Mouse (Mus musculus): ENCODE measurements around the gene Dync1i1. TPM values are rescaled to one million over a fixed set of nuclear protein-coding genes. Genes with fewer than 3 reads are reported as not detected.

Dync1i1 gene
- polyA plus RNA-seq, 1 experiment from 2014 or later, result 0.11 TPM

DNA sequence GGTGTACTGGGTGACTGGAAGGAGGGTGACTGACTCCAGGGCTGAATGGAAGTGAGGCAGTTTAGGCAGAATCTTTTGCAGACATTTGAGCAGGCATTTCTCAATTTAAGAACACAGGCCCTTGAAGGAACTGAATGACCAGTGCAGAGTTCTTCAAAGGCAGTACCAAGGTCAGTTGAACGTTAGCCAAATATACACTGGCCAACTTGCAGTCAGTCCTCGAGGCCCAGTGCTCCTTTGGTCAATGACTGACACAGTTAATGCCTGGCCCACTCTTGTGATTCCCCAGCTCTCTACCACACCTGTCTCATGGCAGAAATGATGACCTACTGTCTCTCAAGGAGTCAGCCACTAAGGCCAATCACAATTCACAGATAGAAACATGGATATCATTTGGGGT lies 189.6 kb downstream of the Dync1i1 start:
- Histone ChIP-seq H3K9me3 (replicated peaks; ENCODE audit: control insufficient read depth, low read length) (no peaks in the 10 kb centered on the region), H3K4me1 (ENCODE audit: control insufficient read depth, low read depth, low read length) (no peaks in the 10 kb centered on the region), H3K36me3 (ENCODE audit: control insufficient read depth, insufficient read depth) (no peaks in the 10 kb centered on the region), H3K9ac (ENCODE audit: low read depth, low read length) (no peak overlapping the region), H3K4me3 (ENCODE audit: low read depth, low read length) (no peak overlapping the region), H3K27me3 (ENCODE audit: control insufficient read depth, insufficient read depth, low read depth, low read length) (no peaks in the 10 kb centered on the region), H3K4me2 (ENCODE audit: low read depth, low read length) (no peak overlapping the region), H3K27ac (ENCODE audit: low read length) (no peak overlapping the region)
- no peak for ATAC-seq (ENCODE audit: low read depth)
- 50% methylated on average over 2 of the region's 2 CpGs for WGBS (ENCODE audit: insufficient replicate concordance)

- H3K36me3 ChIP-seq (ENCODE audit: control insufficient read depth, insufficient read depth), result no peaks in the 10 kb centered on the region
- no peak for ATAC-seq (ENCODE audit: low read depth)
Observed at GRCm38 (mm10) chr6:5920670-5921069, 195.2 kb downstream of the Dync1i1 start.

GRCm38 (mm10) chr6:5922676-5923075 lies 197.2 kb downstream of the Dync1i1 start:
- ATAC-seq (ENCODE audit: low read depth), result no peak
- Histone ChIP-seq H3K9ac (ENCODE audit: low read depth, low read length) (no peak overlapping the region), H3K4me2 (ENCODE audit: low read depth, low read length) (no peak overlapping the region), H3K36me3 (ENCODE audit: control insufficient read depth, insufficient read depth) (no peaks in the 10 kb centered on the region), H3K9me3 (replicated peaks; ENCODE audit: control insufficient read depth, low read length) (no peaks in the 10 kb centered on the region), H3K4me1 (ENCODE audit: control insufficient read depth, low read depth, low read length) (no peaks in the 10 kb centered on the region), H3K27ac (ENCODE audit: low read length) (no peak overlapping the region), H3K27me3 (ENCODE audit: control insufficient read depth, insufficient read depth, low read depth, low read length) (no peaks in the 10 kb centered on the region), H3K4me3 (ENCODE audit: low read depth, low read length) (no peak overlapping the region)
- WGBS (ENCODE audit: insufficient replicate concordance), result 64% methylated on average over 1 of the region's 1 CpGs

More at GRCm38 (mm10) chr6:5920670-5921069, 195.2 kb downstream of the Dync1i1 start:
- no peaks in the 10 kb centered on the region for H3K27me3 ChIP-seq (ENCODE audit: control insufficient read depth, insufficient read depth, low read depth, low read length)
- no peak overlapping the region for H3K9ac ChIP-seq (ENCODE audit: low read depth, low read length)
- H3K4me1 ChIP-seq (ENCODE audit: control insufficient read depth, low read depth, low read length), result no peaks in the 10 kb centered on the region
- no peaks in the 10 kb centered on the region for H3K9me3 ChIP-seq (replicated peaks; ENCODE audit: control insufficient read depth, low read length)
- no peak overlapping the region for H3K4me2 ChIP-seq (ENCODE audit: low read depth, low read length)
- H3K4me3 ChIP-seq (ENCODE audit: low read depth, low read length), result no peak overlapping the region
- 62% methylated on average over 4 of the region's 4 CpGs for WGBS (ENCODE audit: insufficient replicate concordance)
- no peak overlapping the region for H3K27ac ChIP-seq (ENCODE audit: low read length)

DNA sequence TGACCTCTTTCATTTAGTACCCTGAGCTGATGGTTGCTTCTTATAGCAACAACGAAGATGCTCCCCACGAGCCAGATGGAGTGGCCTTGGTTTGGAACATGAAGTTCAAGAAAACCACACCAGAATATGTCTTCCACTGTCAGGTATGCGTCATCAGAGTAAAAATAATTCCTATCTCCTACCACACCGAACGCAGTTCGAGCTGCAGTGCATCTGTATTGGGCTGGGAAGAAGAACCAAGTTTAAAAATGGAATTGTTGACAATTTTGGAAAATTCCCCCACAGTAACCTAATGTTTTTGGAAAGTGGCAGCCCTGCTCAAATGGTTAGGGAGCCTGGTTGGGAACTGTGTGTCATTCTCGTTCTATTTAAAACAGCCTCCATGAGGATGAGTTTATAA lies 197.7 kb downstream of the Dync1i1 start:
- Histone ChIP-seq H3K4me2 (ENCODE audit: low read depth, low read length) (no peak overlapping the region), H3K36me3 (ENCODE audit: control insufficient read depth, insufficient read depth) (no peaks in the 10 kb centered on the region), H3K4me3 (ENCODE audit: low read depth, low read length) (no peak overlapping the region), H3K4me1 (ENCODE audit: control insufficient read depth, low read depth, low read length) (no peaks in the 10 kb centered on the region), H3K9me3 (replicated peaks; ENCODE audit: control insufficient read depth, low read length) (no peaks in the 10 kb centered on the region), H3K9ac (ENCODE audit: low read depth, low read length) (no peak overlapping the region), H3K27ac (ENCODE audit: low read length) (no peak overlapping the region), H3K27me3 (ENCODE audit: control insufficient read depth, insufficient read depth, low read depth, low read length) (no peaks in the 10 kb centered on the region)
- no peak for ATAC-seq (ENCODE audit: low read depth)
- 65% methylated on average over 7 of the region's 7 CpGs for WGBS (ENCODE audit: insufficient replicate concordance)

- 75% methylated on average over 8 of the region's 8 CpGs for WGBS (ENCODE audit: insufficient replicate concordance)
- no peak for ATAC-seq (ENCODE audit: low read depth)
- no peak overlapping the region for H3K4me2 ChIP-seq (ENCODE audit: low read depth, low read length)
- no peaks in the 10 kb centered on the region for H3K27me3 ChIP-seq (ENCODE audit: control insufficient read depth, insufficient read depth, low read depth, low read length)
- no peaks in the 10 kb centered on the region for H3K4me1 ChIP-seq (ENCODE audit: control insufficient read depth, low read depth, low read length)
- H3K36me3 ChIP-seq (ENCODE audit: control insufficient read depth, insufficient read depth), result no peaks in the 10 kb centered on the region
- H3K9ac ChIP-seq (ENCODE audit: low read depth, low read length), result no peak overlapping the region
- H3K9me3 ChIP-seq (replicated peaks; ENCODE audit: control insufficient read depth, low read length), result no peaks in the 10 kb centered on the region
- H3K4me3 ChIP-seq (ENCODE audit: low read depth, low read length), result no peak overlapping the region
- H3K27ac ChIP-seq (ENCODE audit: low read length), result no peak overlapping the region
Observed at GRCm38 (mm10) chr6:5930140-5930539, 204.7 kb downstream of the Dync1i1 start.

DNA sequence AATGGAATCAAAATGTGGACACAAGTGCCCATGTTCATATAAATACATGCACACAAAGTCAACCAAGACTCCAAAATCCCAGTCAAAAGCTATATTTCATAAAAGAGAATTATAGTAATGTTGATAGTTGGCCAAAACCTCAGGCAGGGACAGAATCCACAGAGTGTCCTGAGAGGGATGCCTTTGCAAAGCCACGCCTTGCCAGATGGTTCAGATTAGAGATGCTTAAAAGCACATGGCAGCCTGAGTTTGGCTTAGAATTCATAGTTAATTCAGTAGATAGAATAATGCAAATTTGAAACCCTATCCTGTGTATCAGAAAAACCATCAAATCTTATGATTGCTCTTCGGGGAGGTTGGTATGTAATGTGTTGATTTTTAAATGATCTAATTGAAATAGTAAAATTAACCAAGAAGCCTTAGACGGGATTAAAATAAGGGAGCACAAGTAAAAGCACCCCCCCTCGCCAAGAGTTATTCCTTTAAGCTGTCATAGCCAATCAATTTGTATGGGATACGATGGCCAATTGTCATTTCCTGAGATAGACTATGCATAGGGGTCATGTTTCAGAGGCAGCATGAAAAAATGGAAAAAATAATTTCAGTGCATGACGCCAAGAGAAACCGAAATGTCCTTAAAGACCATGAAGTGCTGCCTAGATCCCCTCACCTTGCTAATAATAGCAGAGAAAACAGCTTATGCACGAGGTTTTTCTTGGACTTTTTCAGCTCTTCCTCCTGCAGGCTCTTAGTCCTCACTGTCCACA lies 210.3 kb downstream of the Dync1i1 start:
- Histone ChIP-seq H3K4me2 (ENCODE audit: low read depth, low read length) (no peak overlapping the region), H3K36me3 (ENCODE audit: control insufficient read depth, insufficient read depth) (no peaks in the 10 kb centered on the region), H3K4me1 (ENCODE audit: control insufficient read depth, low read depth, low read length) (no peaks in the 10 kb centered on the region), H3K9ac (ENCODE audit: low read depth, low read length) (no peak overlapping the region), H3K27ac (ENCODE audit: low read length) (no peak overlapping the region), H3K9me3 (replicated peaks; ENCODE audit: control insufficient read depth, low read length) (no peaks in the 10 kb centered on the region), H3K4me3 (ENCODE audit: low read depth, low read length) (no peak overlapping the region), H3K27me3 (ENCODE audit: control insufficient read depth, insufficient read depth, low read depth, low read length) (no peaks in the 10 kb centered on the region)
- 60% methylated on average over 8 of the region's 8 CpGs for WGBS (ENCODE audit: insufficient replicate concordance)
- ATAC-seq (ENCODE audit: low read depth), result no peak

GRCm38 (mm10) chr6:5949812-5950392 lies 224.5 kb downstream of the Dync1i1 start:
- no peak for ATAC-seq (ENCODE audit: low read depth)
- Histone ChIP-seq H3K27me3 (ENCODE audit: control insufficient read depth, insufficient read depth, low read depth, low read length) (no peaks in the 10 kb centered on the region), H3K4me2 (ENCODE audit: low read depth, low read length) (no peak overlapping the region), H3K4me1 (ENCODE audit: control insufficient read depth, low read depth, low read length) (no peaks in the 10 kb centered on the region), H3K36me3 (ENCODE audit: control insufficient read depth, insufficient read depth) (no peaks in the 10 kb centered on the region), H3K9me3 (replicated peaks; ENCODE audit: control insufficient read depth, low read length) (no peaks in the 10 kb centered on the region), H3K4me3 (ENCODE audit: low read depth, low read length) (no peak overlapping the region), H3K27ac (ENCODE audit: low read length) (no peak overlapping the region), H3K9ac (ENCODE audit: low read depth, low read length) (no peak overlapping the region)
- WGBS (ENCODE audit: insufficient replicate concordance), result 60% methylated on average over 9 of the region's 9 CpGs

DNA sequence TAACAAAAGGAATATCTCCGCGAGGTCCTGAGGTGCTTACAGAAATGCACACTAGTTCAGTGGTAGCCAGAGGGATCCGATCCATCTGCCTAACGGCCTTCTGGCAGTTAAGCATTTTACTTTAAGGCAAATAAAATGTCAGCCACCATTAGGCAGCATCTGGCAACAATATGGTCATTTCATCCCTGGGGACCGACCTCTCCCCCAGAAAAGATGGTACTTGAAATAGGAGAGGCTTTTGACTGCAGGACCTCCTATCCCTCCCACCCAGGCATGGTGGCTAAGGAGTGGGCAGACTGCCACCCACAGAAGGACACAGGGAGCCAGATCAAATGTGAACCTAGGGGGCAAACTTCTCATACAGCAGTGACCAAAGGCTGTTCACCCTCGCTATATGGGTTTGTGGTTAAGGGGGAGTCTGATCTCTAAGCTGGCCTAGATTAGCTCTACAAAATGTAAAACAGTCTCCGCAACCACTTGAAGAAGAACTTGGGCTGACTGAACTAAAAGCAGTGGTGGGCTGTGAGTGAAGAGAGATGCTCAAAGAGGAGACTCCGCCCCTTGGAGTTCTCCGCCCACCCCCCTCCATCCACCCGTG lies 231.0 kb downstream of the Dync1i1 start:
- Histone ChIP-seq H3K36me3 (ENCODE audit: control insufficient read depth, insufficient read depth) (no peaks in the 10 kb centered on the region), H3K27me3 (ENCODE audit: control insufficient read depth, insufficient read depth, low read depth, low read length) (no peaks in the 10 kb centered on the region), H3K9me3 (replicated peaks; ENCODE audit: control insufficient read depth, low read length) (no peaks in the 10 kb centered on the region), H3K27ac (ENCODE audit: low read length) (no peak overlapping the region), H3K4me2 (ENCODE audit: low read depth, low read length) (no peak overlapping the region), H3K4me3 (ENCODE audit: low read depth, low read length) (no peak overlapping the region), H3K9ac (ENCODE audit: low read depth, low read length) (no peak overlapping the region), H3K4me1 (ENCODE audit: control insufficient read depth, low read depth, low read length) (no peaks in the 10 kb centered on the region)
- 57% methylated on average over 10 of the region's 10 CpGs for WGBS (ENCODE audit: insufficient replicate concordance)
- ATAC-seq (ENCODE audit: low read depth), result no peak

GRCm38 (mm10) chr6:5960728-5961127 lies 235.3 kb downstream of the Dync1i1 start:
- ATAC-seq (ENCODE audit: low read depth), result no peak
- Histone ChIP-seq H3K27me3 (ENCODE audit: control insufficient read depth, insufficient read depth, low read depth, low read length) (no peaks in the 10 kb centered on the region), H3K4me1 (ENCODE audit: control insufficient read depth, low read depth, low read length) (no peaks in the 10 kb centered on the region), H3K9ac (ENCODE audit: low read depth, low read length) (no peak overlapping the region), H3K27ac (ENCODE audit: low read length) (no peak overlapping the region), H3K4me2 (ENCODE audit: low read depth, low read length) (no peak overlapping the region), H3K9me3 (replicated peaks; ENCODE audit: control insufficient read depth, low read length) (no peaks in the 10 kb centered on the region), H3K4me3 (ENCODE audit: low read depth, low read length) (no peak overlapping the region), H3K36me3 (ENCODE audit: control insufficient read depth, insufficient read depth) (no peaks in the 10 kb centered on the region)
- 52% methylated on average over 4 of the region's 4 CpGs for WGBS (ENCODE audit: insufficient replicate concordance)
